Mouse (Mus musculus) thymus, postnatal 14 days (tissue): ENCODE data around the gene Git1.
"Not testable (repeated sequence)": the region's sequence is repeated elsewhere in the genome, so short reads cannot be mapped to it uniquely, and the experiment has no call there.

Experiments used
- DNase-seq: peaks from one replicate; pipeline ENCODE4 v3.0.0; 2021

The Git1 gene

DNA sequence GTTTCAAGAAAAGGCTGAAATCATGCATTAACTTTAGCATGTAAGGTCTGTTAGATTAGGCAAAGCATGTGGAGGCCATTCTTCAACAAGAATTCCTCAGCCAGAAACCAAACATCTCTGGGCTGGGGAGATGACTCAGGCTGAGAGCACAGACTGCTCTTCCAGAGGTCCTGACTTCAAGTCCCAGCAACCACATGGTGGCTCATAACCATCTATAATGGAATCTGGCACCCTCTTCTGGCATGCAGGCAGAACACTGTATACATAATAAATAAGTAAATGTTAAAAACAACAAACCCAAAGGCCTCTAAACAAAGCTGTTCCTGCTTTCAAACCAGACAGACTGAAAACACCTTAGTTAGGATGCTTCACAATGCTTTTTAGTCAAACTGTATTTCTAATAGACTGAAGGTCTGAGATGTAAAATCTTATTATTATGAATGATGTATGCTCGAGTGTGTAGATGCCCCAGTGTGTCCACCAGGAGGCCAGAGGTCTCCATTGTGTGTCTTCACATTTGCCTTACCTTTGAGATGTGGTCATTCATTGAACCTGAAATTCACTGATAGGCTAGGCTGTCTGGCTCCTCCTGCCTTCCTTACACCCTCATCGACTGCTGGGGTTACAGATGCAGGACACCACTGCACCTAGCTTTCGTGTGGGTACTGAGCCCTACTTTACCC, 32.6 kb downstream of the Git1 start:
- no peak for DNase-seq

DNA sequence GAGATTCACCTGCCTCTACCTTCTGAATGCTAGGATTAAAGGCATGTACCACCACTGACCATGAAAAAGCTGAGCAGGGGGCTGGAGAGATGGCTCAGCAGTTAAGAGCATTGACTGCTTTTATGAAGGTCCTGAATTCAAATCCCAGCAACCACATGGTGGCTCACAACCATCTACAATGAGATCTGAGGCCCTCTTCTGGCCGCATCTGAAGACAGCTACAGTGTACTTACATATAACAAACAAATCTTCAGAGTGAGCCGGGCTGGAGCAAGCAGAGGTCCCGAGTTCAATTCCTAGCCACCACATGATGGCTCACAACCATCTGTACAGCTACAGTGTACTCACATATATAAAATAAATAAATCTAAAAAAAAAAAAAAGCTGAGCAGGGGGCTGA, 35.1 kb downstream of the Git1 start:
- not testable (repeated sequence) for DNase-seq

DNA sequence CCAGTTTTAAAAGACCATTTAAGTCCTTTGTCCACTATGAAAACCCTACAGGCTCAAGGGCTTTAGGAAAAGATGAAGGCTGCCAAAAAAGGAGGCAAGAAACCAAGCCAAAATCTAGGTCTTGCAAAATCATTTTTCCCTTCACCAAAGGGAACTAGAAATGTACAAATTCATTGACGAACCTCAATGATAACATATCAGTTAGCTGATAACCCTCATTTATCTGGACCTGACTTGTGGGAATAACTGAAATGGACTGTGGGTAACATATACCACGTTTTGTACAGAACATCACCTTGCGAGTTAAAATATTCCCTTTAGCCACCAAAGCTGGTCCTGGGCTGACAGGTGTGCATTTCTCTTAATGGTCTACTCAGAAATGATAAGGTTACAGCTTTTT, 36.3 kb downstream of the Git1 start:
- no peak for DNase-seq

DNA sequence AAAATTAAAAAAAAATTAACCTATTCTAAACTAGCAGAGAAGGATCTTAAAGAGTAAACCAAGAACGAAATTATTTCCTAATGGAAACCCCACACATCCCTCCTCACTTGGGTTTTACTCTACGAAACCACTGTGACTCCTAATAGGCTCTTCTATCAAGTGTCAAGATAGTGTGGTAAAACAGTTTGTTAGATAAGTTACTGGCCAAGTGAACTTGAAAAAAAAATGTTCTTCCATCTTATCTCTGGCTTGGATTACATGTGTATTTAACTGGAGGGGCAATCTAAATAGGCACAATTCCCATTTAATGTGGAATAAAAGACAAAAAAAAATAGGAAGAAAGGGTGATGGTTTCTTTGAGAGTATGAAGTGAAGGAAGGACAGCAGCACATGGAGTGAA, 37.5 kb downstream of the Git1 start:
- DNase-seq, result no peak

DNA sequence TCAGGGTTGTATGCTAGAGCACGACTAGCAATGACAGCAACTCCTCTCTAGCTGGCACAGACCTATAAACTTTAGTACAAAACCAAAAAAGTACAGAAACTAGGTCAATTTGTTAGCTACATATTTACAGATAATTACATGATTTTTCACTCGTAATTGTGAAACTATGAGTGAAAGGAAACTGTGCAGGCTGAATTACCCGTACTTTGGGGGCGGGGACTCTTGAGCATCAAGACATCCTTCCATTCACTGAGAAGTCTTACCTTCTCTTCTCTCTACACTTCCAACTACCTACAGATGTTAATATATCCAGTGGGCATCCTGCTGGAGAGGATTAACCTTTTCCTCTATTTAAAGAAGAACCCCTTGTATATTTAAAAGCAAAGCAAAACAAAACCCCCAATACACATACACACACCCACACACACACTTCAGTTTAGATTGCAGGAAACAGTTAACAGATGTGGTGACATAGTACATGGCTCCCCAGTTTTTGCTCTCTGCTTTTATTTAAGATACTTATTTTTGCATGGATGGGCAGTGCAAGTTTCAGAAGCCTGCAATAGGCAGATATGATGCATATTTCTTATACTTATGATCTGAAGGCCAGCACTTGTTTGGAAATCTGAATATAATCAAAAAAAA, 39.0 kb downstream of the Git1 start:
- no peak for DNase-seq

DNA sequence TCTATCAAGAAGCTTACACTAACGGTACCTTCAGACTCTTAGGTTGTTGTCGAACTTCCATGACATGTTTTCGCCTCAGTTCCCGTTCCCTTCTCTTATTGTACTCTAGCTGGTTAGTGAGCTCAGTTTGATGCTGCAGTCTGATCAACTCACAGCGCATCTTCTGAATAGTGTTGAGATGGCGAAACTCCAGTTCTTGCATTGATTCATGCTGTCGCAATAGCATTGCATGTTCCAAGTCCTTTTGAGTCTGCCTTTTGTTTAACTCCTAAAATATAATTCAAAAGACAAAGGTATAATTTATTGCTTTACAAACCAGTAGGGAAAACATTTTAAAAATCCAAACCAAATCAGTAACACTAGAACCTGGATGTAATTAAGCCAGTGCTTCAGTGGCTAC, 51.9 kb downstream of the Git1 start:
- no peak for DNase-seq
